Mouse (Mus musculus) forelimb bud, embryonic 11.5 days (tissue): ENCODE results near the gene S100a6.
A peak's percentile ranks its signal among the peaks of the same experiment; 100 is the strongest.

Experiments
- DNase-seq: peaks from one replicate; pipeline ENCODE4 v3.0.0-alpha.2; 2012; ENCODE audit warnings: low read depth, low spot score

The S100a6 gene

GRCm38 (mm10) chr3:90626266-90627021 lies 13.8 kb downstream of the S100a6 start:
- DNase-seq: no peak

GRCm38 (mm10) chr3:90627366-90627765 lies 14.7 kb downstream of the S100a6 start:
- DNase-seq: no peak

GRCm38 (mm10) chr3:90627807-90628206 lies 15.1 kb downstream of the S100a6 start:
- DNase-seq: no peak

- no peak for DNase-seq
Measured at GRCm38 (mm10) chr3:90629298-90629697, 16.6 kb downstream of the S100a6 start.

GRCm38 (mm10) chr3:90631984-90632383 lies 19.3 kb downstream of the S100a6 start:
- no peak for DNase-seq

GRCm38 (mm10) chr3:90638511-90639275 lies 26.0 kb downstream of the S100a6 start:
- DNase-seq: no peak

- no peak for DNase-seq
Measured at GRCm38 (mm10) chr3:90639511-90640154, 27.0 kb downstream of the S100a6 start.

GRCm38 (mm10) chr3:90640981-90641380 lies 28.3 kb downstream of the S100a6 start:
- DNase-seq: no peak

GRCm38 (mm10) chr3:90644220-90644619 lies 31.5 kb downstream of the S100a6 start:
- DNase-seq: no peak

GRCm38 (mm10) chr3:90647291-90647690 lies 34.6 kb downstream of the S100a6 start:
- no peak for DNase-seq

- no peak for DNase-seq
Measured at GRCm38 (mm10) chr3:90648981-90649380, 36.3 kb downstream of the S100a6 start.

- no peak for DNase-seq
Measured at GRCm38 (mm10) chr3:90649832-90650231, 37.1 kb downstream of the S100a6 start.

- DNase-seq: peak; percentile 76
Measured at GRCm38 (mm10) chr3:90652878-90653508, 40.3 kb downstream of the S100a6 start.

GRCm38 (mm10) chr3:90653717-90654116 lies 41.0 kb downstream of the S100a6 start, which contains the start of gene S100a7a:
Gene S100a7a (plus strand): TSS chr3:90654017.
- DNase-seq: no peak

- no peak for DNase-seq
Measured at GRCm38 (mm10) chr3:90657405-90657804, 44.7 kb downstream of the S100a6 start.

- DNase-seq: no peak
Measured at GRCm38 (mm10) chr3:90659364-90660044, 46.8 kb downstream of the S100a6 start.

GRCm38 (mm10) chr3:90664219-90664618 lies 51.5 kb downstream of the S100a6 start:
- peak; percentile 7 for DNase-seq

- peak; percentile 27 for DNase-seq
Measured at GRCm38 (mm10) chr3:90668846-90669245, 56.2 kb downstream of the S100a6 start, which contains the start of gene S100a8. Gene S100a8 (plus strand): TSS chr3:90668978.
